Mouse (Mus musculus) liver, embryonic 12.5 days (tissue): ENCODE measurements around the gene Plcd3. TPM values are rescaled to one million over a fixed set of nuclear protein-coding genes. Genes with fewer than 3 reads are reported as not detected.

Experiments
- ATAC-seq: fragments of 200-750 bp; cut with Nextera tagmentation; 2 replicates; pipeline ENCODE4 v1.8.0; 2017; ENCODE audit warnings: moderate number of reproducible peaks, mild to moderate bottlenecking, moderate library complexity
- H3K27ac ChIP-seq: fragments of 300-500 bp; sonication (generic); 2 replicates; pipeline ENCODE4 v1.5.1; 2016; ENCODE audit warnings: mild to moderate bottlenecking
- H3K27me3 ChIP-seq: fragments of 300-500 bp; sonication (generic); replicated peaks from 2 replicates; pipeline ENCODE4 v1.6.1; 2016; ENCODE audit warnings: mild to moderate bottlenecking, moderate library complexity
- H3K36me3 ChIP-seq: fragments of 300-500 bp; sonication (generic); 2 replicates; pipeline ENCODE4 v1.6.1; 2016; ENCODE audit warnings: mild to moderate bottlenecking, moderate library complexity
- H3K4me1 ChIP-seq: fragments of 300-500 bp; sonication (generic); 2 replicates; pipeline ENCODE4 v1.6.1; 2016
- H3K4me2 ChIP-seq: fragments of 300-500 bp; sonication (generic); 2 replicates; pipeline ENCODE4 v1.6.1; 2016; ENCODE audit warnings: mild to moderate bottlenecking, moderate library complexity
- H3K4me3 ChIP-seq: fragments of 300-500 bp; sonication (generic); 2 replicates; pipeline ENCODE4 v1.5.1; 2016; ENCODE audit warnings: mild to moderate bottlenecking, moderate library complexity
- H3K9ac ChIP-seq: fragments of 300-500 bp; sonication (generic); 2 replicates; pipeline ENCODE4 v1.6.1; 2016; ENCODE audit warnings: mild to moderate bottlenecking, moderate library complexity
- H3K9me3 ChIP-seq: fragments of 300-500 bp; sonication (generic); replicated peaks from 2 replicates; pipeline ENCODE4 v1.6.1; 2016; ENCODE audit warnings: mild to moderate bottlenecking, moderate library complexity
- WGBS: fragments of 180-500 bp; shearing (Covaris S2); methylation state at CpG from one replicate; pipeline ENCODE4 v1.1.7; 2016; ENCODE audit not compliant: insufficient replicate concordance; 5-methylcytosine and 5-hydroxymethylcytosine counted together
- polyA plus RNA-seq: library from polyadenylated mRNA; unstranded; fragments of >200 nt; fragmentation: Nextera tagmentation; extraction: Ambion mirVana; gene quantifications from 2 replicates; pipeline ENCODE4 v1.2.1, GENCODE M21; 2016

Gene Plcd3
- polyA plus RNA-seq, 1 experiment from 2014 or later = 0.79 TPM

- Histone ChIP-seq H3K4me3 (peak overlapping the region; percentile 54), H3K36me3 (peaks cover 26% of the 10 kb centered on the region), H3K9me3 (no peaks in the 10 kb centered on the region), H3K9ac (peak overlapping the region; percentile 100), H3K4me1 (peaks cover 59% of the 10 kb centered on the region), H3K27ac (peak overlapping the region; percentile 96), H3K4me2 (peak overlapping the region; percentile 81), H3K27me3 (no peaks in the 10 kb centered on the region)
- ATAC-seq = peak; percentile 36; the same call in 1 of the 2 replicates
- 10% methylated on average over 8 of the region's 8 CpGs for whole genome bisulfite sequencing
Measured at GRCm38 (mm10) chr11:103136039-103136577, 34.6 kb upstream of the Plcd3 start.

GRCm38 (mm10) chr11:103134221-103134620 is 32.8 kb upstream of the Plcd3 start:
- Histone ChIP-seq H3K4me2 (peak overlapping the region; percentile 81), H3K36me3 (peaks cover 16% of the 10 kb centered on the region), H3K4me3 (peak overlapping the region; percentile 54), H3K9ac (peak overlapping the region; percentile 100), H3K9me3 (no peaks in the 10 kb centered on the region), H3K27me3 (no peaks in the 10 kb centered on the region), H3K4me1 (peaks cover 61% of the 10 kb centered on the region), H3K27ac (peak overlapping the region; percentile 96)
- WGBS = 38% methylated on average over 3 of the region's 3 CpGs
- no peak for ATAC-seq

GRCm38 (mm10) chr11:103133456-103134185 is 32.2 kb upstream of the Plcd3 start:
- peak overlapping the region; percentile 81 for H3K4me2 ChIP-seq
- no peaks in the 10 kb centered on the region for H3K27me3 ChIP-seq
- H3K36me3 ChIP-seq = peaks cover 10% of the 10 kb centered on the region
- peak overlapping the region; percentile 54 for H3K4me3 ChIP-seq
- H3K9me3 ChIP-seq = no peaks in the 10 kb centered on the region
- peaks cover 61% of the 10 kb centered on the region for H3K4me1 ChIP-seq
- whole genome bisulfite sequencing = 38% methylated on average over 6 of the region's 6 CpGs
- peak overlapping the region; percentile 100 for H3K9ac ChIP-seq
- peak; percentile 13 for ATAC-seq
- peak overlapping the region; percentile 96 for H3K27ac ChIP-seq

GRCm38 (mm10) chr11:103132576-103133455 is 31.4 kb upstream of the Plcd3 start:
- H3K4me1 ChIP-seq = peaks cover 61% of the 10 kb centered on the region
- peak; percentile 86 for ATAC-seq
- WGBS = under 1% methylated on average over 56 of the region's 58 CpGs

GRCm38 (mm10) chr11:103131701-103132575 is 30.5 kb upstream of the Plcd3 start, which contains the start of gene Hexim2:
Gene Hexim2, plus strand, starts transcription at chr11:103132429.
- Histone ChIP-seq H3K4me2 (peak within 1 kb of the TSS; percentile 81), H3K4me3 (peak within 1 kb of the TSS; percentile 97), H3K9ac (peak within 1 kb of the TSS; percentile 100), H3K9me3 (no peaks in the 10 kb centered on the region), H3K36me3 (peaks cover 4% of the 10 kb centered on the region; the same call in 1 of the 2 replicates), H3K27ac (peak within 1 kb of the TSS; percentile 96), H3K4me1 (peaks cover 58% of the 10 kb centered on the region), H3K27me3 (no peaks in the 10 kb centered on the region)
- WGBS = 1% methylated on average over 39 of the region's 39 CpGs
- peak; percentile 38 for ATAC-seq

More at GRCm38 (mm10) chr11:103132576-103133455, 31.4 kb upstream of the Plcd3 start:
- H3K27ac ChIP-seq = peak overlapping the region; percentile 96
- peak overlapping the region; percentile 100 for H3K9ac ChIP-seq
- H3K36me3 ChIP-seq = peaks cover 4% of the 10 kb centered on the region; the same call in 1 of the 2 replicates
- peak overlapping the region; percentile 81 for H3K4me2 ChIP-seq
- peak overlapping the region; percentile 97 for H3K4me3 ChIP-seq
- no peaks in the 10 kb centered on the region for H3K27me3 ChIP-seq
- H3K9me3 ChIP-seq = no peaks in the 10 kb centered on the region

GRCm38 (mm10) chr11:103120315-103120714 is 18.9 kb upstream of the Plcd3 start:
- Histone ChIP-seq H3K27ac (no peak overlapping the region), H3K36me3 (no peaks in the 10 kb centered on the region), H3K9me3 (no peaks in the 10 kb centered on the region), H3K4me2 (no peak overlapping the region), H3K4me3 (no peak overlapping the region), H3K4me1 (peaks cover 29% of the 10 kb centered on the region), H3K27me3 (no peaks in the 10 kb centered on the region), H3K9ac (no peak overlapping the region)
- no peak for ATAC-seq
- 77% methylated on average over 5 of the region's 5 CpGs for WGBS

- Histone ChIP-seq H3K27ac (no peak overlapping the region), H3K9ac (no peak overlapping the region), H3K9me3 (no peaks in the 10 kb centered on the region), H3K36me3 (no peaks in the 10 kb centered on the region), H3K4me2 (no peak overlapping the region), H3K27me3 (no peaks in the 10 kb centered on the region), H3K4me1 (peaks cover 34% of the 10 kb centered on the region), H3K4me3 (no peak overlapping the region)
- ATAC-seq = no peak
- WGBS = 48% methylated on average over 5 of the region's 5 CpGs
Measured at GRCm38 (mm10) chr11:103119609-103120008, 18.2 kb upstream of the Plcd3 start.

- H3K27me3 ChIP-seq = no peaks in the 10 kb centered on the region
- ATAC-seq = no peak
- H3K4me1 ChIP-seq = peaks cover 42% of the 10 kb centered on the region
- no peaks in the 10 kb centered on the region for H3K9me3 ChIP-seq
- H3K27ac ChIP-seq = no peak overlapping the region
- peak overlapping the region; percentile 88; the same call in 1 of the 2 replicates for H3K9ac ChIP-seq
- peak overlapping the region; percentile 99 for H3K4me2 ChIP-seq
- H3K36me3 ChIP-seq = no peaks in the 10 kb centered on the region
- WGBS = 86% methylated on average over 2 of the region's 2 CpGs
- H3K4me3 ChIP-seq = peak overlapping the region; percentile 77
Measured at GRCm38 (mm10) chr11:103118866-103119265, 17.4 kb upstream of the Plcd3 start.

- H3K9me3 ChIP-seq = no peaks in the 10 kb centered on the region
- peak overlapping the region; percentile 99 for H3K4me2 ChIP-seq
- no peaks in the 10 kb centered on the region for H3K36me3 ChIP-seq
- peak overlapping the region; percentile 77 for H3K4me3 ChIP-seq
- under 1% methylated on average over 38 of the region's 38 CpGs for WGBS
- H3K27ac ChIP-seq = peak overlapping the region; percentile 91
- ATAC-seq = no peak
- H3K4me1 ChIP-seq = peaks cover 52% of the 10 kb centered on the region
- H3K9ac ChIP-seq = peak overlapping the region; percentile 88
- peaks cover 7% of the 10 kb centered on the region for H3K27me3 ChIP-seq
Measured at GRCm38 (mm10) chr11:103117591-103118009, 16.1 kb upstream of the Plcd3 start.

GRCm38 (mm10) chr11:103116959-103117590 is 15.6 kb upstream of the Plcd3 start:
- H3K4me1 ChIP-seq = peaks cover 57% of the 10 kb centered on the region

More at GRCm38 (mm10) chr11:103116959-103117590, 15.6 kb upstream of the Plcd3 start:
- Histone ChIP-seq H3K4me2 (peak overlapping the region; percentile 99), H3K4me3 (peak overlapping the region; percentile 77), H3K27me3 (peaks cover 12% of the 10 kb centered on the region), H3K27ac (peak overlapping the region; percentile 91), H3K9me3 (no peaks in the 10 kb centered on the region), H3K9ac (peak overlapping the region; percentile 88), H3K36me3 (no peaks in the 10 kb centered on the region)
- WGBS = under 1% methylated on average over 35 of the region's 35 CpGs
- ATAC-seq = peak; percentile 30
